Mouse (Mus musculus): ENCODE measurements around the gene BC067074.
A peak's percentile ranks its signal among the peaks of the same experiment; 100 is the strongest.
"Not testable (repeated sequence)": the region's sequence is repeated elsewhere in the genome, so short reads cannot be mapped to it uniquely, and the experiment has no call there.

Gene BC067074

DNA sequence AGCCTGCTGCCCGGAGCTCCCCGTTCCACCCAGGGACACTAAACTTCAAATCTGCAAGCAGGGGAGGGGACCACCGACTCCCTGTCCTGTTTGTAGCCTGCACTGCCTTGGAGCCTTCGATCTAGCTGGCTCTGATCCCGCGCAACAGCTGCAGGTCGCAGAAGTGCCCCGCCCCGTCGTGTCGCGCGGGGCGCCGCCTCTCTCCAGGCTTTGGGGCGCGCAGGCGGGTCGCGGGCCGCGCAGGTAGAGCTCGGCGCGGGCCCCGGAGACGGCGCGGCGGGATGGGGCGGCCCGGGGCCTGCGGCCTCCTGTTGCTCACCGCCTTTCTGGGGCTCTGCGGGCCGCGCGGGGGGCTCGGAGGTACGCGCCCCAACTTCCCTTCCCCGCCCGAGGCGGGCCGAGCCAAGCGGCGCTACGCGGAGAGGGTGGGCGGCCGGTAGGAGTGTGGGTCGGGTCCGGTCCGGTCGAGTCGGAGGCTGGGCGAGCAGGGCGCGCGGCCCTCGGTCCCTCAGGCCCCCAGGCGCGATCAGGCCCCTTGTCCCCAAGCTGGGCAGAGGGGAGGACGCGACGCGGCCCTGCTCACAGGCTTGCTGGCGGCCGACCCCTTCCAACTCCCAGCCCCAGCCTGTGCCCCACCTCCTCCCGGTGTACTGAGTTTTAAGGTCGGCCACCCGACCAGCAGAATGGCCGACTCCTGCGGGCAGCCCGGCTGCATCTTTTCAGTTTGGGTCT lies at the start of gene BC067074:
Gene BC067074 (plus strand): TSS at position 185 of the 732 bp plus-strand sequence.
- DNase-seq (ENCODE audit: extremely low read depth, insufficient read length, low spot score), result no peak

DNA sequence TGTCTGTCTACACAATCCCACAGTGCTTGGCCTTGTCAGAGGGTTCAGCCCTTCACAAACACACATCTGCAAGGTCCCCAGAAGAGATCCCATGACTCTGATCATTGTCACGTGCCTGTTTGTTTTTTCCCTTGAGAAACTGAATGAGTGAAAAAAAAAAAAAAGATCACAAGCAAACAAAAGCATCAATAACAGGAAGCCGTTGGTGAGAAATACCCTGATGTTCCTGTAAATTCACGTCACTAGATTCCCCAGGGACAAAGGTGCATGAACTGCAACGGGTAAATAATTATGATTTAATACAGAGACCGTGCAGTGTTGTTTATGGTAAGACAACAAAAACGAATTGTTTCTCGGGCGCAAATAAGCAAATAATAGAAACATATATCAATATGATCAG lies 47.9 kb upstream of the BC067074 start:
- DNase-seq (ENCODE audit: extremely low read depth, insufficient read length, low spot score), result no peak

DNA sequence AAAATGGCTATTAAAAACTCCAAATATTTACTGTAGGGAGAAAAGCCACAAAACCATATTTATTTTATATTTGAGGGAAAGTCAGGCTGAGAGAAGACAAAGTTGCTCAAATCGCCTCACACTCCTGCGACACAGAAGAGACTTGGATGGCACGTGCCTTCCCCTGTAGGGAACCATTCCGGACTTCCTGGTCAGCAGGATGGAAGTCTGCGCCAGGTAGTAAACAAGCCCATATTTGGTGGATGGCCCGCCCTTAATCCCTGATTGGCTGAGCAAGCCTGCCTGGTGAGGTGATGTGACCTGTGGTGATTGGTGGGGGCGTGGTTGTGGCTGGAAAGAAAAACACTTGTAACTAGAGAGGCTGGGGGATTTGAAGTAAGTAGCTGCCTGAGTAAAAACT lies 40.4 kb upstream of the BC067074 start:
- DNase-seq (ENCODE audit: extremely low read depth, insufficient read length, low spot score), result not testable (repeated sequence)

DNA sequence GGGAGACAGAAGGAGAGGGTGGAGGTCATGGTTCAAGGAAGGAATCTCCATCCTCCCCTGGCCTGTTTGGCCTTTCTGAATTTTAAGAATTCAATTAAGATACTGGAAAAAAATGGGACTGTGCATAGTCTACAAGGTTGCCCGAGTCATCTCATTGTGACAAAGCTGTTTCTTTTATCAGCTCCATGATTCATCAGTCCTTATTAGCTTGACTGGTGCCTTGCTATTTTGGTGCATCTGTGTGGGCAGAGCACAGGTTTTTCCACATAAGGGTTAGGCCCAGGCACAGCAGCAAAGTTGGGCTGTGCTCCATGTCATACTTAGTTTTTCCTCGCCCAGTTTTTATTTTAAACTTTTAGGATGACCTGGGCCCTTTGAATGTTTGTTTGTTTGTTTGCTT lies 36.2 kb upstream of the BC067074 start:
- no peak for DNase-seq (ENCODE audit: extremely low read depth, insufficient read length, low spot score)

DNA sequence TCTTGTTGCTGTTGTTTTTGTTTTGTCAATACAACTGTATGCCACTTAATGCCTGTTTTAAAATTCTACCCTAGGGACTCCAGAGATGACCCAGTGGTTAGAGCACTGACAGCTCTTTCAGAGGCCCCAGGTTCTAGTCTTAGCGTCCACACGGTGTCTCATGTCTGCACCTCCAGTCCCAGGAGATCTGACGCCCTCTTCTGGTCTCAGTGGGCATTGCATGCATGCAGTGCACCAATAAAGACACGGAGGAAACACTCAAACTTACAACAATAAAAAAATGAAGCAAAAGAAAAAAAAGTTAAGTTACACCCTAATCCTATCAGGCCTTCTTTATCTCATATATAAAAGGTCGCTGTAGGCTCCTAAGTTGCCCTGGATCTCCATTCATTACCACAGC lies 35.8 kb upstream of the BC067074 start:
- DNase-seq (ENCODE audit: extremely low read depth, insufficient read length, low spot score), result no peak

DNA sequence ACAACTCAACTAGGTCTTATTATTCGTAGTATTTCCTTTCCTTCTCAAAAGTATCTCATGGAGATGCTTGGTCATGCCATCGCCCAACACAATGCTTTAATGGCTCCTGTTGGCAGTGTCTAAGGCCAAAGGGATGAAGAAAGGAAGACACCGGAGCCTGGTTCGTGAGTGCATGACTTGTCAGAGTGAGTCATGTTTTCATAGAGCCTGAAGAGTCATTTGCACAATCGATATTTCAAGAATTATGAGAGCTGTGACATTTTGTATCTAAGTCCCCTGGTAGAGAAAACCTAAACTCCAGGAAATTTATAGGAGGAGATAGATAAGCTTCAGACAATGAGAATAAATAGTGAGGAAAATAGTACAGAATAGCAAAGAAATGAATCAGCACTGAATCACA lies 33.7 kb upstream of the BC067074 start:
- no peak for DNase-seq (ENCODE audit: extremely low read depth, insufficient read length, low spot score)

DNA sequence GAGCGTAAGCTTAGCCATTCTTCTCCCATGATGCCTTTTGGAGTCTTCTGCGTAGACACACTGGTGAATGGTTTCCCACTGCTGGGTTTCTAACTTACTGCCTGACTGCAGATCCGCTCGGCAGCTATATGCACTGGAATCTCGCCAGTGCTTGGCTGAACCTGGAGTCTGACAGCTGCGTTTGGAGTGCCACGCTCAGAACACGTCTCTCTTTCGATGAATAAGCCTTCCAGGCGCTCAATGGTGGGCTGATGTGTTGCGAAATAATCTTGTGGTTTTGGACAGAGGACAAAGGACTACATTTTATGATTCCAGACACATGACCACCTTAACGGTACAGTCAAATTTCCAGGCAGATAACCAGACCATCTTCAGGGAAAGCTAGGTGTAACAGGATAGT lies 30.1 kb upstream of the BC067074 start:
- DNase-seq (ENCODE audit: extremely low read depth, insufficient read length, low spot score), result peak; percentile 31

DNA sequence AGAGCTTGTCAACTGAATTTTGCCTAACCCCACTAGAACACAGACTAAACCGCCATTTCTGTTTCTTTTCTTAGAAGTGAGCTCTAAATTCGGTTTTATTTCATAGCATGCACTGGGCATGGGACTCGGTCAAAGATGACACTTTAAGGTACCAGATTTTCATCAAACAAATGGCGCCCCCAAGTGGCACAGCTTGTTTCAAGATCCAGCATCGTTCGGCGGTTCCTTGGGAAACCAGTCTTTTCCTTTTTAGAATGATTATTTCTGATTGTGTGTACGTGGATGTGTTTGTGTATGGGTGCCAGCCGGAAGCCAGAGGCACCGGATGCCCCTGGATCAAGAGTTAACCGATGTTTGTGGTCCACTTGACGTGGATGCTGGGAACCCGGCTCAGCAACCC lies 27.7 kb upstream of the BC067074 start:
- no peak for DNase-seq (ENCODE audit: extremely low read depth, insufficient read length, low spot score)

DNA sequence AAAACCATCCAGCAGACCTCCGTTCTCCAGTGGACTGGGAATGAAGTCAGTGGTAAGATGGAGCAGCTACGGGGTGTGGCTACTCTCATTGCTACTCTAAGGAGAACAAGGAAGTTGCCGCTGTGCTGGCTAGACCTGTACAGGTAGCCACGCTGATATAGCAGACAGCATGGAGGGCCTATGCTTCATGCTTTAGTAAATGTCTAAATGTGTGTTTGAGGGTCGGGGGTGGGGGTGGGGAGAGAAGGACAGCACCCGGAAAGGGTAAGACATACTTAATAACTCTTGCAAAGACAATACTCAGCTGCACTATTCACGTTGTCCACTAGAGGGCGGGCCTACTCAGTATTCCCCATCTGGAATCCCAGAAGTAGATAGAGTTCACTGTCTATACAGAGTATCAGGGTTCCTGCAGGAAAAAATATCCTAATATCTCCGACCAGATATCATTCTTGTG lies 26.4 kb upstream of the BC067074 start:
- DNase-seq (ENCODE audit: extremely low read depth, insufficient read length, low spot score), result peak; percentile 22

DNA sequence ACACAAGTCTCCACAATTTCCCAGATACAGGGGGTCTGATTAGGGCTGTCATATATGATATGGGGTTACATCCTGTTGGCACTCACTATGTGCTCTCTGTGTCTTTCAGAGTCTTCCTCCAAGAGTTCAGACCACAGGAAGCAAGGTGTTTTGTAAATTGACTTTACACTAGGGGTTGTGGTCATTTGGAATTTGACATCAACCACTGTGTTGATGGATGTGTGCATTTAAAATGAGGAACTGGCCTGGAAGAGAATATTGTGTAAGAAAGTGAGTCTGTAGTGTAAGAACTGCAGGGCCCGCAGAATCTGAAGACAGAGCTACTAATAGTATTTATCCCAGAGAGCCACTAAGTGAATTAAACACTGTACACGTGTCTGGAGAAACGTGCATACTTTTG lies 25.8 kb upstream of the BC067074 start:
- DNase-seq (ENCODE audit: extremely low read depth, insufficient read length, low spot score), result no peak

DNA sequence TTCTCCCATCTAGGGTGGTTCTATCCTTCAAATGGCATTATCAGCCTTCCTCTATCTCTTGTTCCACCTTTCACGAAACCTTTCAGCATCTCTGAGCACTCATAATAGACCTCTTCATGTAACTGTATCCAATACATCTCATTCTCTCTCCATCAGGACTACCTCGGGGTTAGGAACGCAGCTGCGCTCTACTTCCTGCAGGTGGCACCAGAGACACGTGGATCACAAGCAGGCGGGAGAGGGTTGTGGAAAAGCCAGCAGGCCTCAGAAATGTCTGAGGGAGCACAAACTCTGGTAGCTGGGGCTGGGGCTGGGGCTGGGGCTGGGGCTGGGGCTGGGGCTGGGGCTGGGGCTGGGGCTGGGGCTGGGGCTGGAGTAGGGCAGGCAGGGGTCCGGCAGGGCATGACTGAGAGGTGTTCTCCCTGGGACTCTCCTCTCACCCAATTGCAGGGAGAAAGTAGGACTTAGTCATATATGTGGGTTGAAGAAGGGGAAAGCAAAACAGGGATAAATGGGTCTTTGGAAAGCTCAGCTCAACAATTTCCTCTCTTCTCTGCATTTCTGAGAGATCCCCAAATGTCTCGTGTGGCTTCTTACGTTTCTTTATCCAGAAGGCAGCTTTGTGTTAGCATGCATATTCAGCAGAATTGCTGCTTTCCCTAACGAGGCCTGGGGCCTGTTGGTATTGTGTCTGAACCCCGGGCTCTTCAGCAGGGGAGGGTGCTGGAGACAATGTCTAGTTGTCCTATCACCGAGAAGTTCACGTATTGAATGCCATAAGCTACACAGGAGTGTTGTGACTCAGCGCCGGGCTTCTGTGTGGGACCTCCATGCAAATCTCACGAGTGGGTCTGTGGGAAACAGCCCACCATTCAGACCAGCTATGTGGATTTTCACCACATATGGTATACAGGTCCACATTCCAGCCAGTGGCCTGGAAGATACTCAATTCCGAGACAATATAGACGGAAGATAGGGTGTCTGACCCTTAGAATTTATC lies 22.9 kb upstream of the BC067074 start:
- DNase-seq (ENCODE audit: extremely low read depth, insufficient read length, low spot score), result peak; percentile 30

DNA sequence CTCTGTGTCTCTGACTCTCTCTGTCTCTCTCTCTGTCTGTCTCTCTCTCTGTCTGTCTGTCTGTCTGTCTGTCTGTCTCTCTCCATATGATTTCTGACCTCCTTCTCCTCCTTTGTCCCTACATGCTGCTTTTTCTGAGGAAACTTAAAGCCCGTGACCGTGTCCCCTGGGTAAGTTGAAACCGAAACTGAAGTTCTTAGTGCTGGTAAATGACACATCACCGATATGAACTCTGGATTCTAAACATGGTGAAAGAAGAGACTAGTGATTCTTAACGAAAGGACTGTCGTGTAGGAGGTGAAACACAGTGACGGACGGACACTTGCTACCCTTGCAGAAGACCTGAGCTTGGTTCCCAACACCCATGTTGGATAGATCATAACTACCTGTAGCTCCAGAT lies 21.8 kb upstream of the BC067074 start:
- no peak for DNase-seq (ENCODE audit: extremely low read depth, insufficient read length, low spot score)

DNA sequence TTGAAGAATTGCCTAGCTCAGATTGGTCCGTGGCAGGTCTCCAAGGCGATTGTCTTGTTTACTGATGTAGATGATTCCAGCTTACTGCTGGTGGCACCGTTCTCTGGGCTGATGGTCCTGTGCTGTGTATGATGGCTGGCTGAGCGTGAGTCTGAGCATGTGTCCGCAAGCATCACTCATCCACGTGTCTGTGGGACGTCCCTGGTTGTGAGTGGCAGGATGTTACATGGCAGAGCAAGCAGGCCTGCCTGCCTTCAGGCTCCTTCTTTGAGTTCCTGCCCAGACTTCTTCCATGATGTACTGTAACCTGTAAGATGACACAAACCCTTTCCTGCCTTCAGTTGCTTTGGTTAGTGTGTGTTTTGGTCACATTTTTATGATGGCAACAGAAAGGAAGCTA lies 5.8 kb upstream of the BC067074 start:
- no peak for DNase-seq (ENCODE audit: extremely low read depth, insufficient read length, low spot score)

DNA sequence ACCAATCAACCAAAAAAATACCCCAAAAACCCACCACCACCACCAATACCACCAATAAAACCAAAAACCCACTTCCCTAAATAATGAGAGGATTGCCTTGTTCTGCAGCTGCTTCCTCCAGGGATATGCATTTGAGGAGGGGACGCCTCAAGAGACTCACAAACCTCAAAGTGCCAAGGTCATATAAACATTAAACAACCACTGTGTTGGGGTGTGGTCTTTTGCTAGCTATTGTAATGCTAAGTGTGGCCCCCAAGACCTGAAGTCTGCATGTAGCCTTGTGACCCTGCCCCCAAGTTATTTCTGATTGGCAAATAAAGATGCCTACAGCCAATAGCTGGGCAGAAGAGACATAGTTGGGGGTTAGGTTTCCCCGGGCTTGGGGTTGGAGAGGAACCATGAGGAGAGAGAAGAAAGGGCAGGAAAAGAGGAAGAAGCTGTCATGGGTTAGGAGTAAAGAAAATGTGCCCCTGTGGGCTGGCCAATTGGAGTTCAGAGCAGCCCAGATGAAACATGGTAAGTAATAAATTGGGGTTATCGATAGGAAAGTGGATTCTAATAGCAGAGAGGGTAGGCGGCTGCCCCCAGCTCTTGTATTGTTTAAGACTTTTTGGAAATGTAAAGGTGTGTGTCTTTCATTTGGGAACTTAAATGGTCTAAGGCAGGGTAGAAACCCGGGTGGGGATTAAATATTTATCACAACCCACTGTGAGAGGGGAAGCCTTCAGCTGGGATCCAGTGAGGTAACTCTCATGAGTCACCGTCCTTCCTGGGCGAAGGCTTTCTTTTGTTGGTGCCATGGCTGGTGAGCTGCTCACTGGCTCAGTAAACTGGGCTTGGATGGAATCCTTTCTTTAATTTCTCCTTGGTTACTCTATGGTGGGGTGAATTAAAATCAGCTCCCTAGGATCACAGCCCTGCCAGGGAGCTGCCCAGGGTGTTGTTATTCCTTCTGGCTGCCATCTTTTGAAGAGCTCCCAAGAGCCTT lies 4.5 kb upstream of the BC067074 start:
- no peak for DNase-seq (ENCODE audit: extremely low read depth, insufficient read length, low spot score)

DNA sequence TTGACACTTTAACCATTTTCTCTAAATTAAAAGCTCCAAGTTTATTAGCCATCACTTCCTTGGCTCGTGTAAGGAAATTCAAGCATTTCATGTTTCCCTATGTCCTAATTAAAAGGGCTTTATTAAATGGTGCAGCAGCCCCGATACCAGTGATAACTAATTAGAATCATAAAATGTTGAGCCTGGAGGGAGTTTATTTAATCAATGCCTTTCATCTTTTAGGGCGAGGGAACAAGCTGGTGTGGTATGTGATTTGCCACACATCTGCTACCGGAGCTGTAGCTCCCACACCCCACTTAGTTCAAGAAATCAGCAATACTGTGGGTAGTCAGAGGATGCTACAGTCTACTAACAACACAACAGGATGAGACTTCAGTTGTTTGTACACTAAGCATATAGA lies 3.2 kb upstream of the BC067074 start:
- no peak for DNase-seq (ENCODE audit: extremely low read depth, insufficient read length, low spot score)

DNA sequence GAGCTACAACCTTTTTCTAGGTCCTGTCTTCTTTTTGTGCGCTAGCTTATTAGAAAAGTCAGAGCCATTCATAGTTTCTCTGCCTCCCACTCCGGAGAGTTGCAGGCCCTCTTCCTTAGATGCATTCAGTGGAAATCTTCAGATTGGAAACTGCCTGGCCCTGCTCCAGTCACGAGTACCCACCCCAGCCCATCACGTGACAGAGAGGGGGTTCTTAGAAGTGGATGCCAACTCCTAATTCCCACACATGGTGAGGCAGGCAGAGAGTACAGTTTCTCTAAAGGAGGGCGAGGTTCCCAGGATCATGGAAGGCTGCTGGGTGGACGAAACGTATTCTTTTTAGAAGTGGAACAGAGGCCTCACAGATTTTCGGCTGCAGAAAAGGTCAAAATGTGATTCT lies 958 bp upstream of the BC067074 start:
- no peak for DNase-seq (ENCODE audit: extremely low read depth, insufficient read length, low spot score)

DNA sequence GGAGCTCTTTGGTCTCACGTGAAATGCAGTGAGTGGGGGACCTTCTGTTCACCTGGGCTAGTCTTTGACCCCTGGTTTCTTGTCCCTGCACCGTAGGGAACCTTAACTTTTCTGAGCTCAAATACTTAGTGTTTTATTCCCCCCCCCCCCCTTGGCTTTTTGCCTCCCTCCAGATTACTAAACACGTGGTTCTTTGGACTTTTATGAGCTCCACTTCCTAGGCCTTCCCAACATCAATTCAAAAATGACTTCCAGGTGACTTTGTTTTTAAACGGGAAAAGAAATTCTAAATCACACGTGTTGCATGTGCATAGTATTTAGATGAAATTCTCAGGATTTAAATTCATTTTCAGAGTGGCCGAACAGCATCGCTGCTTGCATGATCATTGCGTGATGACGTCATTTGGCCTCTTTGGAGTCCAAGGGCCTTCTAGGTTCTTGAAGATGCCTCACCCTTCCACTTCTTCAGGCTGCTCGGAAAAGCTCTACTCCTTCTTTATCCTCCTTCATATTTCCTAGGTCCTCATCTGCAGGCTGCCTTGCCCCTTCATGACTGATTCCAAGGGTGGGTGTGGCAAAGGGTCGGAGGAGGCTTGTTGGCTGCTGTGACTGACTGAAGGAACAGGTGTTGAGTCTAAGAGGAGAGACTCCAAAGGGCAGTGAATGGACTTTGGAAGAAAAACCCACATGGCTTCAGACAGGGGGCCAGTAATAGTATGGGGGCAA lies 911 bp downstream of the BC067074 start:
- DNase-seq (ENCODE audit: extremely low read depth, insufficient read length, low spot score), result no peak

DNA sequence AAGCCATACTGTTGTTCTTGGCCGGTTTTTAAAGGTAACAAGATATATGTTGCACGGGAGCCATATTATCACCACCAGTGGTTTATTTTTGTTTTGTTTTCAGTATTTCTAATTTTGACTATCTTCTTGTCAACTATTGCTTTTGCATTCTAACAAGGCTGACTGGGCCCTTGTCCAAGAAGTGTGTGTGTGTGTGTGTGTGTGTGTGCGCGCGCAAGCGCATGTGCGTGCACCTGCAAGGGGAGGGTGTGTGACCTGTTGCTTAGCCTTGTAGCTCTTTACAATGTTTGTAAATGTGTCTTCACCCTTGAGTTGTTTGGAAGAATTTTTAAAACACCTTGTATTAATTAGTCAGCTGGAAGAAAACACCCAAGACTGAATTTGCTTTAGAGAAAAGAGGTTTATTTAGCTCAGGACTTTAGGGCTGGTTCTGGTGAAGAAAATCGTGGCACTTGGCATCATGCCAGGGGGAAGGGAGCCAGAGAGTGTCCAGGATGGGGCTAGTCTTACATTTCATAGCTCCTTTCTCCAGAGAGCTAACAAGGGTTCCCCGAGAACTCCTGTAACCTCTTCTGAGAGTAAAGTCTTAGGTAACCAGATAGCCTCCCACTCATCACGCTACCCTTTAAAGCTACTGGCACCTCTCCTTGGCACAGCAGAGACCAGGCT lies 3.0 kb downstream of the BC067074 start:
- no peak for DNase-seq (ENCODE audit: extremely low read depth, insufficient read length, low spot score)

DNA sequence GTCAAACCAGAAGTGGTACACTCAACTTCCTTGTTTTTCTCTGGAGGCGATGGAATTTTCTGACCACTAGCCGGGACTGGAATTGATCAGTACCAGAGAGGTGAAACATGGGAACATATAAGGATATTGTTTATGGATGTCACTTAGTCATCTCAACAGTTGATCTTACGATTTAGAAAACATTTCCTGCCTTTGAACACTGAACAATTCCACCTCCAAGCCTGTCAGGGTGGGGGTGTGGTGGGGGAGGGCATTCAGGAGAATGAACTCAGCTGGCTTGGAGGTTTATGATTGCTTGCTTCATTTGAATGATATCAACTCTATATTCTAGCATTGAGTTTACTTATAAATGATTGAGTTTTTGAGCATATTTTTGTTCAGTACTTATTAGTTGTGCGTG lies 13.6 kb downstream of the BC067074 start:
- DNase-seq (ENCODE audit: extremely low read depth, insufficient read length, low spot score), result no peak
